Mouse (Mus musculus) adrenal gland, postnatal 36 days (tissue): ENCODE data around the gene Mettl8. TPM values are rescaled to one million over a fixed set of nuclear protein-coding genes. Genes with fewer than 3 reads are reported as not detected.

Experiments
- DNase-seq, 2 experiments: peaks; one replicate each; pipeline ENCODE4 v3.0.0; 2021; ENCODE audit warnings: mixed read lengths in 1 of 2
- long read RNA-seq, 2 experiments: library from polyadenylated mRNA; stranded (forward); transcript quantifications; one replicate each; pipeline ENCODE4 v2.0.0; 2021; ENCODE audit warnings: borderline sequencing depth in 2 of 2
- total RNA-seq, 2 experiments: library from RNA; stranded (reverse); gene quantifications; 2 replicates each; pipeline ENCODE4 v1.2.3; 2021

Mettl8 gene
- 10 to 100 TPM; 11.3 to 16.6 TPM for total RNA-seq
- long read RNA-seq, experiment 1, transcript Mettl8-204 (10 exons, 2,347 nt) = major isoform, 21 of 32 reads
- long read RNA-seq, experiment 1, partial matches to known transcripts = 1 of 32 reads
- long read RNA-seq, experiment 1, other reads (novel, unspliced or antisense) = 9 of 32 reads
- long read RNA-seq, experiment 2, transcript Mettl8-204 (10 exons, 2,347 nt) = major isoform, 11 of 15 reads
- long read RNA-seq, experiment 2, partial matches to known transcripts = 1 of 15 reads
- long read RNA-seq, experiment 2, other reads (novel, unspliced or antisense) = 3 of 15 reads

DNA sequence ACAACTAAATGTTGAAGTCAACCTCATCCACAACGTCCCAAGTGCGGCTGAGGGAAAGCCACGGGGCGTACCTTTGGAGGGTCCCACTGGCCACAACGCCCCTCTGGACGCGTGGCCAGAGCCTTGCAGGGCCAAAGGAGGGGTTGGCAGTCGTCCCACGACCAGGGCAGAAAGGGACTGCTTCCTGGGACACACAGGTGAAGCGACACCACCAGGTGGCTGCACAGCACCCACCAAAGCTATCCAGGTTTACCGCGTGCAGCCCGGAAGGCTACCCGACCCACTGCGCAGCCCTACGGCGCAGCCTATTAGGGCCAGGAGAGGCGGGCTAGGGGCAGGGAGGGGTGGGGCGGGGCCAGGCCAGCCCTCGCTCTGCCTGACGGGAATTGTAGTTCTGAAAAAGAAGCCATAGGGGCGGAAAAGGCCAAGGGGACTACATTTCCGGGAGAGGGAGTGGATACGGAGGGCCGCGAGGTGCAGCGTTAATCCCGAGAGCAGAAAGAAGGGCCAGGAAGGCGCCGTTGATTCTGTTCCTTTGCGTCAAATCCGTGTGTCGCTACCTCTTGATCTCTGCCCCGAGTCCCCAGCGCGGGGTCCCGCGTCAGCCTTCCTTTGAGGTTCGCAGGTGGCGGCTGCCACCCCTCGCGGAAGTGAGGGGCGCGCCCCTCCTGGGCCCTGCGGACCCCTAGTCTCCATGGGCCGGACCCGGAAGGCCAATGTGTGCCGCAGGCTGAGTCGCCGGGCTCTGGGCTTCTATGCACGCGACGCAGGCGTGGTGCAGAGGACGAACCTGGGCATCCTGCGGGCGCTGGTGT, at the start of gene Mettl8, which contains the start of gene Dcaf17:
Gene Mettl8, minus strand, starts transcription at position 284 of the 815 bp plus-strand sequence.
Gene Dcaf17, plus strand, starts transcription at position 29 of the 815 bp plus-strand sequence.
- peak; percentile 94 to 96 for DNase-seq

DNA sequence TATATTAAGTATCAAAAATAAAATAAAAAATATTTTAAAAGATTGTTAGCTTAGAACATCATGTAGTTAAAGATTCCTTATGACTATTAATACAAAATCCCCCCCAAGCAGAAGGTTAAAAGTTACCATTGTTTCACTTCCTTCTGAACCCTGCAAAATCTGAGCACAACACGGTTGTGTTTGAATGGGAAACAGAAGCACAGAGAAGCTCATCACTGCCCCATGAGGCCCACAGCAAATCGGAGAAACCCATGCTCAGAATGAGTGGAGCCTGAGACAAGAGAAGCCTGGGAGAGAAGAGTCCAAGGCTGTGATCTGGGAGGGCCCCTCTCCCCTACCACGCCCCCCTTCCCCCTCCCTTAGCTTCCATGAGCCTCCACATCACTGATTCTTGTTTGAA, 49.3 kb upstream of the Mettl8 start:
- DNase-seq = no peak

DNA sequence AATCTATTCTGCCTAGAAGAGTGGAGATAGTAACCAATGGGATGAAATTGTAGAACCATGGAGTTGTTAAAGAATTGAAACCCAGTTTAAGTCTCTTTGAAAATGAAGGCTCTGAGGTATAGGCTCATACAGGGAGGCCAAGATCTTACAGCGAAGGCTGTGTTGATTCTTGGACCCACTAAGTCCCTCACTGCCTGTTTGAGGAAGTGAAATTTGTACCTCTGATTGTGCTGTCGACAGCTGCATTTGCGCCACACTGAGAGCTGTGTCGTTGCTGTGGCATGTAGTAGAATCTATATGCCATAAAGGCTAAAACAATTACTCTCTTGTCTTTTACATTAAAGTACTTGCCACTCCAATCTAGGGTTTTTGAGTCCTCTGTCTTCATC, 47.9 kb upstream of the Mettl8 start:
- no peak for DNase-seq

DNA sequence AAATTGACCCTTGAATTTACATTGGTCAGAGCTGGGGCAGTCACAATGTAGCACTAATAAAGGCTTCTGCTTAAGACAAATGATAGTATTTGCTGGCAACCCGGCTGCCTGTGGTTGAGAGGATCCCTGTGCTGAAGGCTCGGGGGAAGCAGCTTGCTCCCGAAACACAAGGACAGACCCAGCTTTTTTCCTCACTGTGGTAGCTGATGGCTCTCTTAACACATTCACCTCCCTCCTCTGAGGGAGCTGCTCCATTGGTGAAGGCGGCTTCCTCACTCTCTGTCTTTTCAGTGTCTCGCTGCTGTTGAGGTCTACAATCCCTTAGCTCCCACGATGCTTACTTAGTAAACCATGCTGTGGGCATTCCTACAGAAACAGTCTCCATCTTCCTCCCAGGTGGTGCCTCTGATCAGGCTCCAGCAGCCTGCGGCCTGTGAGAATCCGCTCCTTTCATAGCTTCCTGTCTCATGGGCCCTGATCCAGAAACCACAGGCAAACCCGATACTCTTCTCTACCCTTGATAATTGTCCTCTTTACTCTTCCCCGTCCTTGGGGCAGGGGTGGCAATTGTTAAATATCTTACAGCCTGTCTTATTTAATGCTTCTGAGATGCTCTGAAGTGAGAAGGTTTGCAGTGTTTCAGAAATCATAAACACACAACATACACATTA, 47.4 kb upstream of the Mettl8 start:
- no peak for DNase-seq

DNA sequence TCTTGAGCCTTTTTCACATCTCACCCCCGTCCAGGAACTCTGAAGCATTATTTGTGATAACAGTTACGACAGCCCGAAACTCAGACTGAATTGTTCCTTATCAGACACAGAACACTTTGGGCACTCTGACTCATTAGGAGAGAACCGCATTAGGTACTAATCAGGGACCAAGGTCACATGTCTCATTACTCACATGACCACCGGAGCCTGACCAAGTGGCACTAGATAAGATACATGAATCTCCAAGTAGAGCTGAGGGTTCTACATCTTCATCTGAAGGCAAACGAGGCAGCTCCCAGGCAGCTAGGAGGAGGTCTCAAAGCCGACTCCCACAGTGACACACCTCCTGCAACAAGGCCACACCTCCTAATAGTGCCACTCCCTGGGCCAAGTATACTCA, 40.8 kb upstream of the Mettl8 start:
- peak; percentile 3 to 11 for DNase-seq

DNA sequence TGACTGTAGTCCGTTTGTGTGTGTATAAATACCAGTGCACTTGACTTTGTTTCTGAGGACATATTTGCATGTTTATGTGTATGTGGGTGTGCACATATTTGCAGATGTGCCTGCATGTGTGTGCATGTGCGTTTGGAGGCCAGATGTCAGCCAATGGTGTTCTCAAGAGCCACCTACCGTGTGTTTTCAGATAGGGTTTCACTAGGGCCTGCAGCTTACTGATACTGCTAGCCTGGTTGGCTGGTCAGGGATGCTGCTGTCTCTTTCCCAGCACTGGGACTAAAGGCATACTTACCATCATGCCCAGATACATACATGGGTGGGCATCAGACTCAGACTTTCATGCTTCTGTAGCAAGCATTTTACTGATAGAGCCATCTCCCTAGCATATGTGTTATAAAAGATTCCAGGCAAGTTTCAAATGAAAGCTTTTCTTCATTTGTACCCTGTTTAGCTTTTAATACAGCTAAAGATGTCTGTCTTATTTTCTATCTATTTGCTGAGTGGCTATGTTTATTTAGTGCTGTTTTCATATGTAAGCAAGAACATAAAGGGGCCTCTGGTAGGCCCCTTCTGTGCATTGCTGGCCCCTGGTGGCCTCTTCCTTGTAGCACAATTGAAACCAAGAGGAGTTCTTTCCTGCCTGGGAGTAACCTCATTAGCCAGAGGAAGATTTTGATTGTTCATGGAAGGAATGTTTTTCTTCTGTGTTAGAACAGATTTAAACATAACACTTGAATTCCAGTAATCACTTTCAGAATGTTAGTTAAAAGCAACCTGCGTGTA, 35.5 kb upstream of the Mettl8 start:
- DNase-seq = no peak

DNA sequence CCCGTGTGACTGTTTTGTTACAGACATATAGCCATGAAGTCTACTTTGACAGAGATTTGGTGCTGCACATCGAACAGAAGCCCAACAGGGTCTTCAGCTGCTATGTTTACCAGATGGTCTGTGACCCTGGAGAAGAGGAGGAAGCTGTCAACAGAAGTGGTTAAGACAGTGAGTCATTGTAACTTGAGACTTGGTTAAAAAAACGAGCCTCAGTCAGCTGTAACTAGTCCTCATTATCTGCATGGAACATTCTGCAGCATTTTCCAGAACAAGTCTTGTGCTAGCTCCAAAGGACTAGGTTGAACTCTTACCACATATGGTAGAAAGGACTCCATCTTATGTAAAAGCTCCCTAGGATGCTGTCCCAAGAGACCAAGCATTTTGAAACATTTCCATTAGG, 34.4 kb upstream of the Mettl8 start:
- DNase-seq = no peak

DNA sequence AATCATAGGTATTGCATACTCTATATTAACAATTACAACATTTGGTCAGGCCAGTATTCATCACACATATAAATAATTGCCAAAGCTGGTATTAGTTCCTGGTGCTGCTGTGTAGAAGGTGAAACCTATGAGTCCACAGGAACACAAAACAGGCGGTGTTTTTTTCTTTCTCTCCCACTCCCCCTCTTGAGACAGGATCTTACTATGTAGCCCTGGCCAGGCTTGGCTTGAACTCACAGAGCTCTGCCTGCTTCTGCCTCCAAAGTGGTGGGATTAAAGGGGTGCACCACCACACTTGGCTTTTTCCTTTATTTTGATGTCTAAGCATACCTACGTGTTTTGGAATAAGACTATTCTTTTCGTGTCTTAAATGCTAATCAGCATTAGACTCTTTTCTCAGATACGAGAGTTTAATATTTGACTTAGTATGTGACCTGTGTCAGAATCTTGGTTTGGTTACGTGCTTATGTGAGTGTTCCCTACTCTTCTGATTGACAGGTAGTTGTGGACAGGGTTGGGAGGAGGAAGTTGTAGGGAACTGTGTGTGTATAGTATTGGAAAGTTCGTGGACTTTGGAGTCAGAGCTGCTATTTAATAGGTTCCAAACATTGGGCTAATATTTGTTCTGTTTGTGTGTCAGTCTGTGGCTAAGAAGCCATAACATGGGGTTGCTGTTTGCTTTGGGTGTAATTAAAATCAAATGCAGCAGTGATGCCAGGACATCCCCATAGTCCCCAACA, 28.2 kb upstream of the Mettl8 start:
- no peak for DNase-seq

DNA sequence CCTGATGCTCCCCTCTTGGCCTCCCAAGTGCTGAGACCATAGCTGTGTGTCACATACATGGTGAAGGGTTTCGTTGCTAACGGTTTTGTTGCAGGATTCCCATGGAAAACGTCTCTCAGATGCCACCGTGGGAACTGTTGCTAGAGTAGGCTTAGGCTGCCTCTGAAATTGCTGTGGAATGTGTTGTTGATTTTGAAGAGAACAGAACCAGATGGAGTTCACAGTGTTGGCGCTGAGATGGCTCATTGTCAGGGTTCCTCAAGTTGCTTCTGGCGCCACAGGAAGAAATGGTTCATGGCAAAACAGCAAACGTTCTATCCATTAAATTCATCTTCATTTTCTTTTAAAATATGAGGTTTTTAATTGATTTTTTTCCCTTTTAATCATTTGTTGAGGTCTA, 27.0 kb upstream of the Mettl8 start:
- no peak for DNase-seq

DNA sequence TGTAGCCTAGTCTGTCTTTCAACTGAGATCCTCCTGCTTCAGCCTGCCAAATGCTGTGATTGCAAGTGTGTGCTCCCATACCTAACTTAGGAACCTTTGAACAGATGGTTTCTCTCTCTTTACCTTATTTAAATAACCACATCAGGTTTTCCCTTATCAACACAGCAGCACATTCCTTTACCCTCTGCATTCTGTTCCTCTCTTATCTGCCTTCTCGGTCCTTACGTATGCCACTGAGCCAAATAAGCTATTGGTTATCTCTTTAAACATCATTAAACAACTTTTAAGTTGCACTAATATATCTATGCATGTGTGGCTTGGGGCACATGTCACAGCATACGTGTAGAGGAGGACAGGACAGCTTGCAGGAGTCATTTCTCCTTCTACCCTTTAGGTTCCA, 18.4 kb upstream of the Mettl8 start:
- no peak for DNase-seq

DNA sequence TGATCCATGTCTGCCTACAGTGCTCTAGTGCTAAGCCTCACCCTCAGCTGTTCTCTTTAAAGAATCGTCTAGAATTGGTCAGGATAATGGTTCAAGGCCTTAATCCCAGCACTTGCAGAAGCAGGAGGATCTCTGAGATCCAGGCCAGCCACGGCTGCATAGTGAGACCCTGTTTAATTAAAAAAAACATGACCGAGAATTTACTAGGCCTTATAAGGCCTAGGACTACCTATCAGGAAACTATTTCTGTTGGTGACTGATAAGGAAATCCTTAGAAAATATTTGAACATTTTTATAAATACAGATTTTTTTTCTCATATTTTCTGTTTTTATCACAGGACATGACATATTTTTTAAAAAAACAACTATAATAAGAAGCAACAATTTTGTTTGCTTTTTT, 17.9 kb upstream of the Mettl8 start:
- DNase-seq = no peak

DNA sequence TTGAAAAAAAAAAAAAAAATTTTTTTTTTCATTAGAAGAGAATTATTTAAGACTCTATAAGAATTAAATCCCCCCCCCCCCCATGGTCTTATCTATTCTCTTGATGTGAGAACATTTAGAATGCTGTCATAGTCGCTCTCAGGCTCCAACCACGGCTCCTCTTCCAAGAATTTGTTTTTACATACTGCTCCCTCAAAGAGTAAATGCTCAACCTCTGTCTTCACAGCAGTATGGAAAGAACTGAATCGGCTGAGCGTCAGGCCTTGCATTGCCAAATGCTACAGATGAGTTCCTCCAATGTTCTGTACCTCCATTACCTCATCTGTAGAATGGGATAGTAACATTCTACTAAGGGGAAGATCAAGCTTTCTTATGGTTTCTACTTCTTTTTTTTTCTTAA, 16.2 kb upstream of the Mettl8 start:
- DNase-seq = no peak

DNA sequence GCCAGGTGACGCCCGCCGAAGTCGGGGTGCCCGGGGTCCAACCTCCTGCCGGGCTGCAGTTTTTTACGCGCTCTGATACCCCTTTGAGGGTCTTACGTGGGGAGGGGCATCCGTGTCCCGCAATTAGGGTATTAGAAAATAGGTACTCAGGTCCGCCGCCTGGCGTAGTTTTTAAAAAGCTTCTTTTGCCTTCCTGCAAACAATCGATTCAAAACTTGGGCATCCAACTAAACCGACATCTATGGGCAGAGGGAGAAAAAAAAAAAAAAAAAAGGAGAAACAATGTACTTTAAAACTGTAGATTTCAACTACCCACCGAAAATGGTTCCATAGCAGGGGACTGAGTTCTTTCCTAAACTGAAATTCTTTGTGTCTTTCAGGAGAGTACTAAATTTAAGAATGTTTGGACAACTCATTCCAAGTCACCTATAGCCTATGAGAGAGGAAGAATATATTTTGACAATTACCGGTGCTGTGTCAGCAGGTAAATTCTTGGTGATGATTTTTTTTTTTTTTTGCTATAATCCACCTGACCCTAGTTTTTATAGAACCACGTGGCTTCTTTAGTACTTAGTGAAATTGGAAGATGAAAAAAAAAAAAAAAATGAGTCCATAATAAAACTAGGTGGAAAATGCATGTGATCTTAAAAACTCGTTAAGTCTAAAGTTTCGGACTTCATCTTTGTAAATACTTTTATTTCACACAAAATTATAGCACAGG, 892 bp upstream of the Mettl8 start:
- DNase-seq = no peak

DNA sequence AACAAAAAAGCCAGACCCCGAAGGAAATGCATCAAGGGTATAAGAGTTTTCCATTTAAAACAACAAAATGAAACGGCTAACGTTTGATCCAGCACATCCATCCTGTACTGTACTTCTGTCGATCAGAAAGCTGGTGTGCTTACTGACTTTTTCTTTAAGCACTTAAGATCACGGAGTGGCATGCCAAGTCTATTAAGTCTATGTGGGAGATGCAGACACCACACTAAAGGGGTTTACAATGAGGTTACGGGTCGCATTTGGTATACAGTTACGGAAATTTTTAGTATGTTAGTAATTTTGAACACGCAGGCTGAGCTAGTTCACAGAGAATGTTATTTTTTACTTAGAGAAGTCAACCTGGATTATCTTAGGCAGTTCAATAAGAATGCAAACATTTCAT, 667 bp downstream of the Mettl8 start:
- DNase-seq = no peak

DNA sequence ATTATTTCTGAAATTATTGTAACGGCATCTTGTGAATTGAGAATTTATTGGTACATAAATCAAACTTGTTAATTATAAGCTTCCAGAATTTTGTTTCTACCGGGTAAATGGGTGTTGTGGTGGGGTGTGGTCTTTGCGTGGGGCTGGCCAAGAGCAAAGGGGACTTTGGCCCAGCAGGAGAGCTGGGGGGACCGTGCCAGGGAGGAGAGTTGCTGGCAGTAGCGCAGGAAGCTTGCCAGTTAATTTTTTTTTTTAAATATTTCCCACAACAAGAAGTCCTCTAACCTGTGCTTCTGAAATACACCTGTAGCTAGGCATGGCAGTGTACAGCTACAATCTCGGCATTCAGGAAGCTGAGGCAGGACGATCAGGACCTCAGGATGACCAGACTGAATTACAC, 4.9 kb downstream of the Mettl8 start:
- no peak for DNase-seq

DNA sequence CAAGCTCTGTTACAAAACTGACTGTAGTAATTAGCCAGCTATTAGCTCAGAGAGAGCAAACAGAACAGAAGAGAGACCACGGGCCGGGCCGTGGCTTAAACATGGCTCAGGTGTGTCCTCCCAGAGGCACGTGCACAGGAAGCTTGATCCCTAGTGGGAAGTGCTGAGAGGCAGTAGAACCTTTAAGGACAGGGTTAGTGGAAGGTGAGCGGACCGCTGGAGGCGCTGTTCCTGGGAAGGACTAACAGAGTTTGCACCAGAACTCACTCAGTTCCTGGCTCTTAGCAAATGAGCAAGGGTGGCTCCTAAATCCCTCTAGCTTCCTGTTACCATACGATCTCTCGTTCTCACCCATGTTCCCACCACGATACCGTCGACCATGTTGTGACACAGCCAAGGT, 6.5 kb downstream of the Mettl8 start:
- no peak for DNase-seq

DNA sequence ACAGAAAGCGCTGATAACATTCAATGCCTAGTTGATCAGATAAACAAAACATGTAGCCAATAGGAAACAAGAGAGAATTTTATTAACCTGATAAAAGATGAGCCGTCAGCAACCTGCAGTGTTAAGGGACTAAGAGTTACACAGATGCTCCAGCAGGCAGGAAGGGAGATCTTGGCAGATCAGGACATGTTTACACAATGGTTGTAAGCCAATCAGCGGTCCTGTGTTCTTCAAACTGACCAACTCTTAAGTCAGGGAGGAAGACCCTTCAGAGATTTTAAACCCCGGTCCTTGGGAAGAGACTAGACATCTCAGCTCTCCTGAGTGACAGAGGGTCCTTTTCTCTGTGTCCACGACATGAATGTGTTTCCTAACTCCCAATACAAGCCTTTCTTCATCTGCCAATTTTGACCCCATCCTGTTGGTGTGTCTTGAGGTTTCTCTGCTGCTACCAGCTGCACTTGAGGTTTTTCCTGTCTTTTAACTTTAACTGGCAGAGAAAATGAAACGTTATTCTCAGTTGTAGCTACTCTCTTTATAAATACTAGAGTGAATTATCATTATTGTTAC, 8.5 kb downstream of the Mettl8 start:
- DNase-seq = no peak

DNA sequence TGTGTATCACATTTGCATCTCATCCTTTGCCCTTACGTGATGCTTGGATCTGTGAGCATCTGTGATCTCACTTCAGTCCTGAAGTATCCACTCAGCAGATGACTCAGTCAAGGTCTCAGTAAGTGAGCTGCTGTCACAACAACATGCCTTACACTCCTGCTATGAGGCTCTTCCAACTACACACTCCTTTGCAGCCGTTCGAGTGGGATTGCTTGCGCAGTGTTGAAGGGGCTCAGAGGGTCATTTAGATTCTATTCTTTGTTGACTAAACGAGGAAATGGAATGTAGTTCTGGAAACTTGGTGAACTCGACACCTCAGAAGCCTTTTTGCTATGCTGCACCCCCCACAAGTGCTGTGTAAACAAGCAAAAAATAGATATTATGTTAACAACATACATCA, 9.2 kb downstream of the Mettl8 start:
- DNase-seq = no peak

DNA sequence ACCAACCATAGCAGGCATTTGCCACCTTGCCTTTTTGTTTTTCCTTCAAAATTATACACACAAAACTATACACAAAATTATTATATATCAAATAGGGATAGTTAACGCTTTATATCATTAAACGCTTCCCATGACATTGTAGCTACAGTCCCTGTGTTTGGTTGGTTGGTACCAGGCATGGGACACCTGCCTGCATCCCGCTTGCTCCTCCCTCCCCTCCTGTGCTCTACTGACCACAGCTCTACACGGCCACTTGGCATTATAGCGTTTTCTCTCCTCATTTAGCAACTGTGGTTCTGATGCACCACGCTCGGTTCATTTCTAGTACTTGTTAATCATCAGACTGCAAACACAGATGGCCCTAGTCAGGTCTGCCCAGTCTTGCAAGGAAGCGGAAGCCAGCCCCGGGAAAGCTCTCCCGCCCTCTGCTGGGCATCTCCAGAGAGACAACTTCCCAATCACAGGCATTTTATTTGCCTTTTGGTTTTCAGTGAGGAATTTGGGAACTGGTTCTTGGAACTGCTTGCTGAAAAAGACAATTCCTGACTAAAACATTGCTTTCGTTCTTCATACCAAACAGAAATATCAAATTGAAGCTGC, 15.8 kb downstream of the Mettl8 start:
- DNase-seq = peak; percentile 84 to 88

DNA sequence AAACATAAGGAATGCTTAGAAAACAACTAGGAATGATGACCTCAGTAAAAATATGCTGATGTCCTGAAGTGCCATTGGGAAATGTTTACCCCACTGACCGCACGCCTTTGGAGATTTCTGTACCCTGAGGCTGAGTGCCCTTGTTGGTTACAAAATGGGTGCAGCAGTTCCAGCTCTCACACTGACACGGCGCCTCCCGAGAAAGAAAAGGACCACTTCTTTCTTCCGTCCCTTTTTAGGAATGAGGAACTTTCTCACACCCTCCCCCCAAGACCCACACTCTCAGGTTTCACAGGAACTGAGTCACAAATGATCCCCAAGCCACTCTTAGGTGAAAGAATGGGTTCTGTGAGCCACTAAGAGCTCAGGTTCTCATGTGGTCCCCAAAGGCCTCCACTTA, 17.9 kb downstream of the Mettl8 start:
- DNase-seq = no peak
